Mouse (Mus musculus): Measurements from ENCODE around the gene Tecta. TPM values are rescaled to one million over a fixed set of nuclear protein-coding genes. Genes with fewer than 3 reads are reported as not detected.

The Tecta gene
- polyA plus RNA-seq, 1 experiment from 2014 or later = 0.04 TPM

GRCm38 (mm10) chr9:42293051-42293450 lies 106.7 kb downstream of the Tecta start:
- Histone ChIP-seq H3K9me3 (ENCODE audit: control insufficient read depth, low read length) (no peaks in the 10 kb centered on the region), H3K9ac (ENCODE audit: low read length) (no peak overlapping the region), H3K27me3 (ENCODE audit: control insufficient read depth, insufficient read depth, low read depth, low read length) (no peaks in the 10 kb centered on the region), H3K4me1 (replicated peaks; ENCODE audit: control insufficient read depth, insufficient read depth, low read length) (no peaks in the 10 kb centered on the region), H3K27ac (ENCODE audit: low read length) (no peak overlapping the region), H3K4me3 (ENCODE audit: low read length) (no peak overlapping the region), H3K4me2 (ENCODE audit: low read depth, low read length) (no peak overlapping the region), H3K36me3 (ENCODE audit: control insufficient read depth, insufficient read depth, low read length) (no peaks in the 10 kb centered on the region)
- no peak for ATAC-seq (ENCODE audit: low read depth)
- 40% methylated on average over 7 of the region's 7 CpGs for WGBS

DNA sequence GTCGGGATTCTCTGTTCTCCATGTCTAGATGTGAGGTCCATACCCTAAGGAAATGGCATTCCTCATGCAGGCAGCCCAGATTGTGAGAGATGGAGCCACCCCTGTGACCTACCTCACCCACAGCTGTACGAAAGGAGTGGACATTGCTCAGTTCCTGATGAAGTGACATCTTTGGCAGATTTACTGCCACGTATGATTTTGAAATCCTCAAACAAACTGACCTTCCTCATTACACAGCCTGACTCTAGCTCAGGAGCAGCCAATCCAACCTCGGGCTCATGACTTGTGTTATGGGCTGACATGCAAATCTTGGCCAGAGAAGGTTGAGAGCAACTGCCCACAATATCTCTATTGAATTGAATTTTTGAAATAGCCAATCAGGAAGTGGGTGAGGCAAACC lies 120.1 kb downstream of the Tecta start:
- Histone ChIP-seq H3K4me1 (replicated peaks; ENCODE audit: control insufficient read depth, insufficient read depth, low read length) (no peaks in the 10 kb centered on the region), H3K4me3 (ENCODE audit: low read length) (no peak overlapping the region), H3K27ac (ENCODE audit: low read length) (no peak overlapping the region), H3K27me3 (ENCODE audit: control insufficient read depth, insufficient read depth, low read depth, low read length) (no peaks in the 10 kb centered on the region), H3K9ac (ENCODE audit: low read length) (no peak overlapping the region), H3K9me3 (ENCODE audit: control insufficient read depth, low read length) (no peaks in the 10 kb centered on the region), H3K4me2 (ENCODE audit: low read depth, low read length) (no peak overlapping the region), H3K36me3 (ENCODE audit: control insufficient read depth, insufficient read depth, low read length) (no peaks in the 10 kb centered on the region)
- no peak for ATAC-seq (ENCODE audit: low read depth)
- 44% methylated on average over 4 of the region's 4 CpGs for WGBS

Small RNAs within 50 kb of the gene (microRNA-seq; reads per million reads assigned to microRNA genes)
- not detected for gene Gm44311

Other genes starting within 250 kb of the Tecta start
- gene Sc5d, start 135.7 kb downstream of the Tecta start, polyA plus RNA-seq (2015; fragmentation: Nextera tagmentation; extraction: Ambion mirVana) = 30.3 and 33.2 TPM in 2 replicates
- 4.2 and 4.8 TPM in 2 replicates for gene Tbcel, start 107.9 kb upstream of the Tecta start, polyA plus RNA-seq (2015; fragmentation: Nextera tagmentation; extraction: Ambion mirVana)

Data from lung, embryonic 16.5 days (tissue).